Mouse (Mus musculus): Measurements from ENCODE around the gene Ftcd.
A peak's percentile ranks its signal among the peaks of the same experiment; 100 is the strongest.

Ftcd gene

GRCm38 (mm10) chr10:76575374-76575773 is at the start of gene Ftcd:
Gene Ftcd, plus strand, starts transcription at chr10:76575648.
- no peak for DNase-seq (ENCODE audit: low read depth, low spot score)

- DNase-seq (ENCODE audit: low read depth, low spot score), result no peak
These were observed 44.5 kb upstream of the Ftcd start for GRCm38 (mm10) chr10:76530922-76531321.

GRCm38 (mm10) chr10:76531375-76531774 is 44.1 kb upstream of the Ftcd start, which contains the start of gene Lss:
Gene Lss, plus strand, starts transcription at chr10:76531588.
- peak; percentile 99 for DNase-seq (ENCODE audit: low read depth, low spot score)

- DNase-seq (ENCODE audit: low read depth, low spot score), result peak; percentile 10
These were observed 43.6 kb upstream of the Ftcd start for GRCm38 (mm10) chr10:76531828-76532227.

GRCm38 (mm10) chr10:76535526-76535925 is 39.9 kb upstream of the Ftcd start:
- no peak for DNase-seq (ENCODE audit: low read depth, low spot score)

- no peak for DNase-seq (ENCODE audit: low read depth, low spot score)
These were observed 37.8 kb upstream of the Ftcd start for GRCm38 (mm10) chr10:76537619-76538018.

- no peak for DNase-seq (ENCODE audit: low read depth, low spot score)
These were observed 33.9 kb upstream of the Ftcd start for GRCm38 (mm10) chr10:76541336-76542085.

GRCm38 (mm10) chr10:76542636-76543375 is 32.6 kb upstream of the Ftcd start:
- DNase-seq (ENCODE audit: low read depth, low spot score), result no peak

- no peak for DNase-seq (ENCODE audit: low read depth, low spot score)
These were observed 28.9 kb upstream of the Ftcd start for GRCm38 (mm10) chr10:76546566-76546965.

GRCm38 (mm10) chr10:76548218-76548617 is 27.2 kb upstream of the Ftcd start:
- DNase-seq (ENCODE audit: low read depth, low spot score), result no peak

- peak; percentile 12 for DNase-seq (ENCODE audit: low read depth, low spot score)
These were observed 25.0 kb upstream of the Ftcd start for GRCm38 (mm10) chr10:76550458-76550857.

GRCm38 (mm10) chr10:76551556-76551955 is 23.9 kb upstream of the Ftcd start:
- DNase-seq (ENCODE audit: low read depth, low spot score), result no peak

- no peak for DNase-seq (ENCODE audit: low read depth, low spot score)
These were observed 21.4 kb upstream of the Ftcd start for GRCm38 (mm10) chr10:76554061-76554460.

GRCm38 (mm10) chr10:76561972-76562371 is 13.5 kb upstream of the Ftcd start, which contains the start of gene Spatc1l:
Gene Spatc1l, plus strand, starts transcription at chr10:76562272.
- DNase-seq (ENCODE audit: low read depth, low spot score), result no peak

- no peak for DNase-seq (ENCODE audit: low read depth, low spot score)
These were observed 5.3 kb upstream of the Ftcd start for GRCm38 (mm10) chr10:76569996-76570685.

GRCm38 (mm10) chr10:76571070-76571469 is 4.4 kb upstream of the Ftcd start:
- no peak for DNase-seq (ENCODE audit: low read depth, low spot score)

- DNase-seq (ENCODE audit: low read depth, low spot score), result no peak
These were observed 3.3 kb upstream of the Ftcd start for GRCm38 (mm10) chr10:76572151-76572550.

GRCm38 (mm10) chr10:76576920-76577319 is 1.5 kb downstream of the Ftcd start:
- no peak for DNase-seq (ENCODE audit: low read depth, low spot score)

GRCm38 (mm10) chr10:76584138-76584537 is 8.7 kb downstream of the Ftcd start:
- DNase-seq (ENCODE audit: low read depth, low spot score), result no peak

GRCm38 (mm10) chr10:76586190-76586589 is 10.7 kb downstream of the Ftcd start:
- no peak for DNase-seq (ENCODE audit: low read depth, low spot score)

GRCm38 (mm10) chr10:76590197-76590596 is 14.7 kb downstream of the Ftcd start:
- DNase-seq (ENCODE audit: low read depth, low spot score), result peak; percentile 24

- no peak for DNase-seq (ENCODE audit: low read depth, low spot score)
These were observed 20.9 kb downstream of the Ftcd start for GRCm38 (mm10) chr10:76596338-76596737.
